Mouse (Mus musculus) limb, embryonic 10.5 days (tissue): ENCODE measurements around the gene Cpt2. TPM values are rescaled to one million over a fixed set of nuclear protein-coding genes. Genes with fewer than 3 reads are reported as not detected.
A peak's percentile ranks its signal among the peaks of the same experiment; 100 is the strongest.

Experiments used
- DNase-seq: peaks from one replicate; pipeline ENCODE4 v3.0.0-alpha.2; 2017; ENCODE audit warnings: low spot score
- H3K27ac ChIP-seq: fragments of 300-500 bp; sonication (generic); 2 replicates; pipeline ENCODE4 v1.5.1; 2016; ENCODE audit warnings: mild to moderate bottlenecking
- H3K27me3 ChIP-seq: fragments of 300-500 bp; sonication (generic); 2 replicates; pipeline ENCODE4 v1.6.1; 2016; ENCODE audit warnings: low read depth, mild to moderate bottlenecking; ENCODE audit not compliant: poor library complexity, severe bottlenecking
- H3K36me3 ChIP-seq: fragments of 300-500 bp; sonication (generic); 2 replicates; pipeline ENCODE4 v1.6.1; 2016; ENCODE audit warnings: mild to moderate bottlenecking, moderate library complexity
- H3K4me1 ChIP-seq: fragments of 300-500 bp; sonication (generic); 2 replicates; pipeline ENCODE4 v1.6.1; 2016
- H3K4me3 ChIP-seq: fragments of 300-500 bp; sonication (generic); 2 replicates; pipeline ENCODE4 v1.5.1; 2016; ENCODE audit warnings: mild to moderate bottlenecking, moderate library complexity
- H3K9me3 ChIP-seq: fragments of 300-500 bp; sonication (generic); replicated peaks from 2 replicates; pipeline ENCODE4 v1.6.1; 2016; ENCODE audit warnings: mild to moderate bottlenecking
- WGBS: fragments of 180-500 bp; shearing (Covaris S2); methylation state at CpG from one replicate; pipeline ENCODE4 v1.1.7; 2016; 5-methylcytosine and 5-hydroxymethylcytosine counted together
- polyA plus RNA-seq: library from polyadenylated mRNA; unstranded; fragments of >200 nt; fragmentation: Nextera tagmentation; extraction: Ambion mirVana; gene quantifications from 2 replicates; pipeline ENCODE4 v1.2.1, GENCODE M21; 2016

Gene Cpt2
- polyA plus RNA-seq, result 39.7 and 41.6 TPM in 2 replicates

- DNase-seq, result peak; percentile 98
- H3K27me3 ChIP-seq, result no peaks in the 10 kb centered on the region
- H3K9me3 ChIP-seq, result no peaks in the 10 kb centered on the region
- peaks cover 14% of the 10 kb centered on the region for H3K4me1 ChIP-seq
- WGBS, result 2% methylated on average over 38 of the region's 38 CpGs
- H3K4me3 ChIP-seq, result peak within 1 kb of the TSS; percentile 87
- peaks cover 9% of the 10 kb centered on the region; the same call in 1 of the 2 replicates for H3K36me3 ChIP-seq
- H3K27ac ChIP-seq, result peak within 1 kb of the TSS; percentile 93
These were observed at the start of gene Cpt2 for GRCm38 (mm10) chr4:107923145-107923802. Gene Cpt2, minus strand, starts transcription at chr4:107923610.

- H3K27me3 ChIP-seq, result no peaks in the 10 kb centered on the region
- no peak overlapping the region for H3K27ac ChIP-seq
- DNase-seq, result no peak
- H3K36me3 ChIP-seq, result no peaks in the 10 kb centered on the region
- H3K4me1 ChIP-seq, result peaks cover 16% of the 10 kb centered on the region
- H3K4me3 ChIP-seq, result no peak overlapping the region
- H3K9me3 ChIP-seq, result no peaks in the 10 kb centered on the region
- whole genome bisulfite sequencing, result 97% methylated on average over 1 of the region's 1 CpGs
These were observed 47.8 kb upstream of the Cpt2 start for GRCm38 (mm10) chr4:107971162-107971561.

DNA sequence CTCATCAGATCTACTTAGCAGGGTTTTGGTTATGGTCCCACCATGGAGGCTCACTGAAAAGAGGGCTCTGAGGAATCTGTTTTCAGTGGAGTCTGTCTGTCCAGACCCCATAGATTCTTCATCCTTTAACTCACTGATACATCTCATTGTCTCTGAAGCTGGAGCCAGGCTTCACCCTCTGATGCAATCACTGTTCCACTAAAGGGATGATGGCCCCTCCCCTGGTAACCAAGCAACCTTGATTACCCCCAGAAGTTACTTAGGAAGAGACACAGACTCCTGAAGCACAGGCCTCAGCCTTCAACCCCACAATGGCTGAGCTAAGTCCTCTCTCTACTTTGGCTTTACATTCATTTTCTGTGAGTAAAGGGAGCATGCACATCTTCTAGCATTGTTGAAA lies 46.4 kb upstream of the Cpt2 start:
- H3K4me1 ChIP-seq, result peaks cover 16% of the 10 kb centered on the region
- no peaks in the 10 kb centered on the region for H3K27me3 ChIP-seq
- H3K4me3 ChIP-seq, result no peak overlapping the region
- no peaks in the 10 kb centered on the region for H3K36me3 ChIP-seq
- no peaks in the 10 kb centered on the region for H3K9me3 ChIP-seq
- no peak for DNase-seq
- H3K27ac ChIP-seq, result no peak overlapping the region

GRCm38 (mm10) chr4:107967966-107968682 lies 44.7 kb upstream of the Cpt2 start, which contains the start of gene Slc1a7:
Gene Slc1a7, plus strand, starts transcription at chr4:107968332.
- H3K36me3 ChIP-seq, result no peaks in the 10 kb centered on the region
- no peak for DNase-seq
- no peaks in the 10 kb centered on the region for H3K27me3 ChIP-seq
- no peak within 1 kb of the TSS for H3K27ac ChIP-seq
- no peak within 1 kb of the TSS for H3K4me3 ChIP-seq
- WGBS, result 84% methylated on average over 16 of the region's 16 CpGs
- peaks cover 16% of the 10 kb centered on the region for H3K4me1 ChIP-seq
- no peaks in the 10 kb centered on the region for H3K9me3 ChIP-seq

DNA sequence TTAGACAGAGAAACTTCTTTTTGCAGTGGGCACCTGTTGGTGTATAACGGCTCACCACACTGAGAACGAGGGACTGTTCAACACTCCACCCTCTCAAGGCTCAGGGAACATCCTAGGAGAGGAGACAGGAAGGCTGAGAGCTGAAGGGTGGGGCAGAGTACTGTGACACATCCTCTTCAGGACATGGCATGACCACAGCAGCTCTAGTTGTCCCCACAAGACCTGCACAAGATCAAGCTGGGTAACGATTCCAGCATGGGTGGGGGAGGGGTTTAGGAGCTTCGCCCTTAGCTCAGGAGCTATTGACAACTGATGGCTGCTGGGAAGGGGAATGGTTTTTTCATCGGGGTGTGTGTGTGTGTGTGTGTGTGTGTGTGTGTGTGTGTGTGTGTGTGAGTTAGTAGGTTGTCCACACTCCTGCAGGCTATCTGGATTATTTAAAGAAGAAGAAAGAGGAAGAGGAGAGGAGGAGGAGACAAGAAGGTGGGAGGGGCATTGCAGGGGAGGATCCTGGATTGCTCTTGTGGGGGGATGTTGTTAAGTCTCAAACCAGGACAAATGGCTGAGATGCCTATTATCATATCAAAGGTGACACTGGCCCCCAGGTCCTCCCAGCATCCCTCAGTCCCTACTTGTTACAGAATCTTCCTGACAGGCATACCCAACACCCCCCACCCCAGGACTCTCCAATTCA lies 43.2 kb upstream of the Cpt2 start:
- Histone ChIP-seq H3K27ac (no peak overlapping the region), H3K27me3 (no peaks in the 10 kb centered on the region), H3K4me1 (peaks cover 29% of the 10 kb centered on the region), H3K36me3 (no peaks in the 10 kb centered on the region), H3K4me3 (no peak overlapping the region), H3K9me3 (no peaks in the 10 kb centered on the region)
- no peak for DNase-seq
- 47% methylated on average over 5 of the region's 5 CpGs for WGBS

GRCm38 (mm10) chr4:107962792-107963191 lies 39.4 kb upstream of the Cpt2 start:
- no peaks in the 10 kb centered on the region for H3K9me3 ChIP-seq
- no peak overlapping the region for H3K4me3 ChIP-seq
- H3K36me3 ChIP-seq, result no peaks in the 10 kb centered on the region
- WGBS, result 91% methylated on average over 2 of the region's 2 CpGs
- H3K27ac ChIP-seq, result no peak overlapping the region
- DNase-seq, result no peak
- H3K4me1 ChIP-seq, result peaks cover 27% of the 10 kb centered on the region
- 0 out of 2 replicates have a peak, but pooled peaks cover 9% of the 10 kb centered on the region for H3K27me3 ChIP-seq

DNA sequence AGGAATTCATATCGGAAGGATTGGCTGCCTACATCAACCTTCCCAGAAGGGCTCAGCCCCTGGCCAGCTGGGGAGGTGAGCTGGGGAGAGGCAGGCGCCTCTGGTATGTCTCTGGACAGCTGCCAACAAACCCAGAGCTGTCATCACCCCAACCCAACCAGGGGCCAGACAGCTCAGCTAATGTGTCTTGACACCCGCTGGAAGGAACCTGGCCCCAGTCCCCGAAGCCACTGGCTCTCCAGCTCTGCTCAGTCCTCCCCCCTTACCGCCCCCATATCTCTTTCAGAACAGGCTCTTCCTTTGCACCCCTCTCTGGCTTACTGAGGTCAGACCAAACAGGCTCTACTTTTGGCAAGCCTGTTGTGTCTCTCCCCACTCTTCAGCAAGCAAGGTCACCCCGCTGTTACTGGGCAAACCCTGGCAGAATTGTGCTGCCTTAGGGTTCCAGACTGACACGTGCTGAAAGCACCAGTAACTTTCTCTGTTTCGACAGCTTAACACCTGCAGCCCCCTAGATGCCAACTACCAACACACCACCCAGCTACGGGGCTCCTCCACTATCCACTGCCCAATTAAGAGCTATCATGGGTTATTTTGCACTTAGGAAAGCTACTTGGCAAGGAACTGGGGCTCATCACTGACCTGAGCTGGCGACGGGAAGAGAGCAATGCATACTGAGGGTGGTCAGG lies 38.8 kb upstream of the Cpt2 start:
- 76% methylated on average over 11 of the region's 11 CpGs for WGBS

GRCm38 (mm10) chr4:107958487-107958886 lies 35.1 kb upstream of the Cpt2 start:
- 0 out of 2 replicates have a peak, but pooled peaks cover 9% of the 10 kb centered on the region for H3K27me3 ChIP-seq
- no peak overlapping the region for H3K27ac ChIP-seq
- no peak overlapping the region for H3K4me3 ChIP-seq
- no peaks in the 10 kb centered on the region for H3K9me3 ChIP-seq
- peaks cover 20% of the 10 kb centered on the region for H3K4me1 ChIP-seq
- H3K36me3 ChIP-seq, result no peaks in the 10 kb centered on the region
- no peak for DNase-seq
- 61% methylated on average over 7 of the region's 7 CpGs for whole genome bisulfite sequencing

More for the DNA sequence above, 38.8 kb upstream of the Cpt2 start:
- no peaks in the 10 kb centered on the region for H3K36me3 ChIP-seq
- H3K9me3 ChIP-seq, result no peaks in the 10 kb centered on the region
- H3K27me3 ChIP-seq, result 0 out of 2 replicates have a peak, but pooled peaks cover 9% of the 10 kb centered on the region
- no peak for DNase-seq
- no peak overlapping the region for H3K27ac ChIP-seq
- no peak overlapping the region for H3K4me3 ChIP-seq
- H3K4me1 ChIP-seq, result peaks cover 27% of the 10 kb centered on the region

- H3K9me3 ChIP-seq, result no peaks in the 10 kb centered on the region
- peaks cover 7% of the 10 kb centered on the region; the same call in 1 of the 2 replicates for H3K4me1 ChIP-seq
- no peak overlapping the region for H3K27ac ChIP-seq
- 81% methylated on average over 5 of the region's 5 CpGs for WGBS
- H3K4me3 ChIP-seq, result no peak overlapping the region
- no peak for DNase-seq
- no peaks in the 10 kb centered on the region for H3K36me3 ChIP-seq
- H3K27me3 ChIP-seq, result 0 out of 2 replicates have a peak, but pooled peaks cover 7% of the 10 kb centered on the region
These were observed 32.3 kb upstream of the Cpt2 start for GRCm38 (mm10) chr4:107955691-107956090.

DNA sequence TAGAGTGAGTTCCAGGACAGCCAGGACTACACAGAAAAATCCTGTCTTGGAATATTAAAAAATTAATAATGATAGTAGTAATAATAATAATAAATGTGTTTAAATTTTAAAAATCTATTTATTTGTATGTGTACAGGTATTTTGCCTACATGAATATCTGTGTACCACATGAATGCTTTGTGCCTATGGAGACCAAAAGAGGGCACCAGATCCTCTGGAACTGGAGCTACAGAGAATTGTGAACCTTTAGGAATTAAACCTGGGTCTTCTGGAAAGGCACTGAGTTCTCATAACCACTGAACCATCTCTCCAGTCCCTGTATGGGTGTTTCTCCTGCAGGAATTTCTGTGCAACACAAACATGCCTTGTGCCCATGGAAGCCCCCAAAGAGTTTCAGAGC lies 29.4 kb upstream of the Cpt2 start:
- H3K4me1 ChIP-seq, result no peaks in the 10 kb centered on the region
- no peak overlapping the region for H3K27ac ChIP-seq
- no peaks in the 10 kb centered on the region for H3K27me3 ChIP-seq
- no peaks in the 10 kb centered on the region for H3K36me3 ChIP-seq
- no peaks in the 10 kb centered on the region for H3K9me3 ChIP-seq
- no peak overlapping the region for H3K4me3 ChIP-seq
- no peak for DNase-seq

- Histone ChIP-seq H3K4me3 (no peak overlapping the region), H3K27me3 (no peaks in the 10 kb centered on the region), H3K9me3 (no peaks in the 10 kb centered on the region), H3K36me3 (no peaks in the 10 kb centered on the region), H3K27ac (no peak overlapping the region), H3K4me1 (no peaks in the 10 kb centered on the region)
- 87% methylated on average over 4 of the region's 4 CpGs for WGBS
- no peak for DNase-seq
These were observed 26.5 kb upstream of the Cpt2 start for GRCm38 (mm10) chr4:107949918-107950317.

- Histone ChIP-seq H3K36me3 (no peaks in the 10 kb centered on the region), H3K27ac (no peak overlapping the region), H3K4me1 (no peaks in the 10 kb centered on the region), H3K27me3 (no peaks in the 10 kb centered on the region), H3K9me3 (no peaks in the 10 kb centered on the region), H3K4me3 (no peak overlapping the region)
- 89% methylated on average over 2 of the region's 2 CpGs for WGBS
- no peak for DNase-seq
These were observed 20.7 kb upstream of the Cpt2 start for GRCm38 (mm10) chr4:107944141-107944540.
